Mouse (Mus musculus): ENCODE data around the gene Ift22. TPM values are rescaled to one million over a fixed set of nuclear protein-coding genes. Genes with fewer than 3 reads are reported as not detected.
"Not testable (repeated sequence)": the region's sequence is repeated elsewhere in the genome, so short reads cannot be mapped to it uniquely, and the experiment has no call there.

Ift22 gene
- polyA plus RNA-seq, 1 experiment: 133 TPM

- H3K27me3 ChIP-seq (ENCODE audit: control insufficient read depth, insufficient read depth, low read length): no peaks in the 10 kb centered on the region
Observed at GRCm38 (mm10) chr5:136939284-136939683, 31.3 kb downstream of the Ift22 start.

DNA sequence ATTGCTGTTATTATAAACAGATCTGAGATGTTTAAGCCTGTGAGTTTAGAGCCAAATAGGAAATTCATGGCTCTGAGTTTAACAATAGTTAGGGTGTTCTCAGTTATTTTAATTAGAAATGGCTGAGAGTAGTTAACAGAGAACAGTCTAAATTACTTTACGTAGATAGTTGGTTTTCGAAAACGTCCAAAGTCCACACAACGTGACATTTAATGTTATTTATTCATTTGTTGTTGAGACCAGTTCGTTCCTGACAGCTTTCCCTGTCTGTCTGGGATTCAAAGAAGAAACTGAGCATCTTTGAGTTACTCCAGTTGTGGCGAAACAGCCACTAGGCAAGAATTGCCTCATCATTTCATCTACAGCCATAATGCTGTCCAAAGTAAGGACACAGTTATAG lies 32.1 kb downstream of the Ift22 start:
- not testable (repeated sequence) for H3K36me3 ChIP-seq (ENCODE audit: control insufficient read depth, insufficient read depth, low read length); H3K4me1 ChIP-seq (ENCODE audit: control insufficient read depth, insufficient read depth, low read length); H3K4me3 ChIP-seq (ENCODE audit: control insufficient read depth, low read depth, low read length); H3K27ac ChIP-seq (ENCODE audit: control insufficient read depth, insufficient read depth, low read depth, low read length); H3K27me3 ChIP-seq (ENCODE audit: control insufficient read depth, insufficient read depth, low read length)

More at GRCm38 (mm10) chr5:136939284-136939683, 31.3 kb downstream of the Ift22 start:
- Histone ChIP-seq H3K27ac (ENCODE audit: control insufficient read depth, insufficient read depth, low read depth, low read length) (no peak overlapping the region), H3K4me1 (ENCODE audit: control insufficient read depth, insufficient read depth, low read length) (peaks cover 8% of the 10 kb centered on the region), H3K36me3 (ENCODE audit: control insufficient read depth, insufficient read depth, low read length) (no peaks in the 10 kb centered on the region; the same call in 1 of the 2 replicates), H3K4me3 (ENCODE audit: control insufficient read depth, low read depth, low read length) (no peak overlapping the region)
- TF ChIP-seq POLR2A (IDR thresholded peaks at IDR 0.05; ENCODE audit: control insufficient read depth, low read depth, low read length) (no peak), CTCF (IDR thresholded peaks at IDR 0.05; ENCODE audit: control insufficient read depth, insufficient read depth, insufficient replicate concordance, low read depth, low read length) (peak; percentile 94; the same call in 1 of the 2 replicates)

DNA sequence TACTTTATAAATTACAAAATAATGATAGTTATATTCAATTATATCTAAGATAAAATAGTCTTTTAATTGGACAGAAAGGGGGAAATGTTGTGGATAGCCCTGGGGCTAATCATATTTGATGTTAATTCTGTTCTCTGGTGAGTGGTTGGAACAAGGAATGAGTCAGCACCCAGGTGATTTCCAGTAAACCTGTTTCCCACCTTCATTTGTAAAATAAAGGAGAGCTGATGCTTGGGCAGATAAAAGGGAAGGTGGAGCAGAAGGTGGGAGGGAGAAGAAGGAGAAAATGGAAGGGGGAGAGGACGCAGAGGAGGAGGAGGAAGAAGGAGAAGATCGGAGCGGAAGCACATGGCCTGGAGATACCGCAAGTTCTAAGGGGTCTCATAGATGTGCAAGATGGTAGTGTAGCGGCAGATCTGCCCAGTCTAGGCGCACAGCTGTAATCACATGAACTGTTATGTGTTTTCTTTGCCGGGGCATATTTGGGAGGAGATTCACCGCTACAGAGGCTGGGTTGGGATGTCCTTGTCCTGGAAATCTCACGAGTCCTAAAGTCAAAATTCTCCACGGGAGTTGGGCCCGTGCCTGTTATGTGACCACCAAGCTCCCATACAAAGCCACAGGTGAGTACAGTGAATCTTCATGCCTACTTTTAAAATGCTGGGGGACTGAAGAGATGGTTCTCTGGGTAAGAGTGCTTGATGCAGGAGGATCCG lies 33.1 kb downstream of the Ift22 start:
- Histone ChIP-seq H3K27ac (ENCODE audit: control insufficient read depth, insufficient read depth, low read depth, low read length) (no peak overlapping the region), H3K36me3 (ENCODE audit: control insufficient read depth, insufficient read depth, low read length) (no peaks in the 10 kb centered on the region; the same call in 1 of the 2 replicates), H3K4me3 (ENCODE audit: control insufficient read depth, low read depth, low read length) (no peak overlapping the region), H3K27me3 (ENCODE audit: control insufficient read depth, insufficient read depth, low read length) (no peaks in the 10 kb centered on the region), H3K4me1 (ENCODE audit: control insufficient read depth, insufficient read depth, low read length) (peaks cover 8% of the 10 kb centered on the region)
- TF ChIP-seq POLR2A (IDR thresholded peaks at IDR 0.05; ENCODE audit: control insufficient read depth, low read depth, low read length): no peak
- no peak for TF ChIP-seq CTCF (IDR thresholded peaks at IDR 0.05; ENCODE audit: control insufficient read depth, insufficient read depth, insufficient replicate concordance, low read depth, low read length)

- Histone ChIP-seq H3K4me1 (ENCODE audit: control insufficient read depth, insufficient read depth, low read length) (peaks cover 5% of the 10 kb centered on the region), H3K36me3 (ENCODE audit: control insufficient read depth, insufficient read depth, low read length) (no peaks in the 10 kb centered on the region; the same call in 1 of the 2 replicates), H3K27me3 (ENCODE audit: control insufficient read depth, insufficient read depth, low read length) (no peaks in the 10 kb centered on the region), H3K27ac (ENCODE audit: control insufficient read depth, insufficient read depth, low read depth, low read length) (no peak overlapping the region), H3K4me3 (ENCODE audit: control insufficient read depth, low read depth, low read length) (no peak overlapping the region)
- no peak for TF ChIP-seq CTCF (IDR thresholded peaks at IDR 0.05; ENCODE audit: control insufficient read depth, insufficient read depth, insufficient replicate concordance, low read depth, low read length)
- no peak for TF ChIP-seq POLR2A (IDR thresholded peaks at IDR 0.05; ENCODE audit: control insufficient read depth, low read depth, low read length)
Observed at GRCm38 (mm10) chr5:136942781-136943180, 34.8 kb downstream of the Ift22 start.

GRCm38 (mm10) chr5:136943382-136943781 lies 35.4 kb downstream of the Ift22 start:
- H3K4me1 ChIP-seq (ENCODE audit: control insufficient read depth, insufficient read depth, low read length): peaks cover 2% of the 10 kb centered on the region; the same call in 1 of the 2 replicates
- no peaks in the 10 kb centered on the region for H3K27me3 ChIP-seq (ENCODE audit: control insufficient read depth, insufficient read depth, low read length)
- TF ChIP-seq CTCF (IDR thresholded peaks at IDR 0.05; ENCODE audit: control insufficient read depth, insufficient read depth, insufficient replicate concordance, low read depth, low read length): no peak
- no peak for TF ChIP-seq POLR2A (IDR thresholded peaks at IDR 0.05; ENCODE audit: control insufficient read depth, low read depth, low read length)
- no peaks in the 10 kb centered on the region; the same call in 1 of the 2 replicates for H3K36me3 ChIP-seq (ENCODE audit: control insufficient read depth, insufficient read depth, low read length)
- H3K27ac ChIP-seq (ENCODE audit: control insufficient read depth, insufficient read depth, low read depth, low read length): no peak overlapping the region
- H3K4me3 ChIP-seq (ENCODE audit: control insufficient read depth, low read depth, low read length): no peak overlapping the region

GRCm38 (mm10) chr5:136945084-136945483 lies 37.1 kb downstream of the Ift22 start:
- Histone ChIP-seq H3K4me1 (ENCODE audit: control insufficient read depth, insufficient read depth, low read length) (peaks cover 2% of the 10 kb centered on the region; the same call in 1 of the 2 replicates), H3K27ac (ENCODE audit: control insufficient read depth, insufficient read depth, low read depth, low read length) (no peak overlapping the region), H3K36me3 (ENCODE audit: control insufficient read depth, insufficient read depth, low read length) (no peaks in the 10 kb centered on the region; the same call in 1 of the 2 replicates), H3K4me3 (ENCODE audit: control insufficient read depth, low read depth, low read length) (no peak overlapping the region), H3K27me3 (ENCODE audit: control insufficient read depth, insufficient read depth, low read length) (no peaks in the 10 kb centered on the region)
- TF ChIP-seq POLR2A (IDR thresholded peaks at IDR 0.05; ENCODE audit: control insufficient read depth, low read depth, low read length) (no peak), CTCF (IDR thresholded peaks at IDR 0.05; ENCODE audit: control insufficient read depth, insufficient read depth, insufficient replicate concordance, low read depth, low read length) (no peak)

- peaks cover 2% of the 10 kb centered on the region; the same call in 1 of the 2 replicates for H3K4me1 ChIP-seq (ENCODE audit: control insufficient read depth, insufficient read depth, low read length)
- no peaks in the 10 kb centered on the region for H3K36me3 ChIP-seq (ENCODE audit: control insufficient read depth, insufficient read depth, low read length)
- TF ChIP-seq POLR2A (IDR thresholded peaks at IDR 0.05; ENCODE audit: control insufficient read depth, low read depth, low read length): no peak
- TF ChIP-seq CTCF (IDR thresholded peaks at IDR 0.05; ENCODE audit: control insufficient read depth, insufficient read depth, insufficient replicate concordance, low read depth, low read length): no peak
- H3K27ac ChIP-seq (ENCODE audit: control insufficient read depth, insufficient read depth, low read depth, low read length): no peak overlapping the region
- no peak overlapping the region for H3K4me3 ChIP-seq (ENCODE audit: control insufficient read depth, low read depth, low read length)
- H3K27me3 ChIP-seq (ENCODE audit: control insufficient read depth, insufficient read depth, low read length): no peaks in the 10 kb centered on the region
Observed at GRCm38 (mm10) chr5:136947874-136948273, 39.9 kb downstream of the Ift22 start.

DNA sequence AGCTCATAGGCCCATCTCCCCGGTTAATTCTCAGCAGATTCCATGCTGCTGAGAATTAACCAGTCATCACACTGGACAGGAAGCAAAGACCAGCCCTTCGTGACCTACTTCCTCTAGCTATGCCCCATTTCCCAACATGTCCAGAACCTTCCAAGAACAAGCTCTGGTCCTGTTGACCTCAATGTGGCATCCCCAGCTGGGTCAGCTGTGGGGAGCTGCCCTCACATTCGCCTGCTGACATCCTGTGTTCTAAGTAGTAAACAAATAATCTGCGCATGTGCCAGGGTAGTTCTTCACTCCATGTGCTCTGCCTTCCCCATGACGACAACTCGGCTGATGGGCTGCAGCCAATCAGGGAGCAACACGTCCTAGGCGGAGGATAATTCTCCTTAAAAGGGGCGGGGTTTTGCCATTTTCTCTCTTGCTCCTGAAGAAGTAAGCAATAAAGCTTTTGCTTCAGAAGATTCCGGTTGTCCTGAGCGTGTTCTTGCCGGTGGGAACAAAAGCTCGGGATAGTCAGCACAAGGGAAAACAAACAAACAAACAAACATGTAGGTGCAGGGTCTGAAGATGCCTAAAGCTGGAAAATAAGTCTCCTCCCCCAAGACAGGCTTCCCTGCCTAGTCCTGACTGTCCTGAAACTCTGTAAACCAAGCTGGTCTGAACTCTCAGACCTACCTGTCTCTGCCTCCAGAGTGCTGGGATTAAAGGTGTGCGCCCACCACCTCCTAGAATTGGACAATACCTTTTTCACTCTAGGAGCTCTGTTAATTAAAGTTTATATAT lies 41.8 kb downstream of the Ift22 start:
- H3K27me3 ChIP-seq (ENCODE audit: control insufficient read depth, insufficient read depth, low read length); H3K4me1 ChIP-seq (ENCODE audit: control insufficient read depth, insufficient read depth, low read length); H3K4me3 ChIP-seq (ENCODE audit: control insufficient read depth, low read depth, low read length); H3K27ac ChIP-seq (ENCODE audit: control insufficient read depth, insufficient read depth, low read depth, low read length); H3K36me3 ChIP-seq (ENCODE audit: control insufficient read depth, insufficient read depth, low read length): not testable (repeated sequence)
